Mouse (Mus musculus): ENCODE measurements at regions not wholly inside any gene's neighbourhood (a gene's known extent, or its start where the extent isn't known, plus 50 kb on each side); places are given as distances from the start of the nearest gene placed in this dataset.

GRCm38 (mm10) chr15:59728131-59728601 is 288.2 kb downstream of the 4933412E24Rik start:
- TF ChIP-seq USF1 (IDR thresholded peaks at IDR 0.05; ENCODE audit: low read depth, low read length), result no peak
- no peak for TF ChIP-seq ZMIZ1 (IDR thresholded peaks at IDR 0.05; ENCODE audit: low read depth, low read length)
- no peak for TF ChIP-seq MEF2A (IDR thresholded peaks at IDR 0.05; ENCODE audit: extremely low read depth, insufficient replicate concordance, low read depth, low read length, poor library complexity, severe bottlenecking)
- TF ChIP-seq CTCF (IDR thresholded peaks at IDR 0.05 in 2 of 3, conservative IDR thresholded peaks at IDR 0.05 in 1 of 3; ENCODE audit: control insufficient read depth in 1 of 3, insufficient read depth in 1 of 3, low read depth in 2 of 3, low read length in 3 of 3, poor library complexity in 1 of 3, severe bottlenecking in 1 of 3), result no peak
- TF ChIP-seq POLR2A (IDR thresholded peaks at IDR 0.05; ENCODE audit: control insufficient read depth in 1 of 2, insufficient read depth in 1 of 2, low read depth in 1 of 2, low read length in 2 of 2, poor library complexity in 1 of 2), result no peak
- TF ChIP-seq RAD21 (IDR thresholded peaks at IDR 0.05; ENCODE audit: low read depth, low read length), result no peak
- TF ChIP-seq POLR2AphosphoS2 (IDR thresholded peaks at IDR 0.05; ENCODE audit: low read length), result no peak
- no peak for TF ChIP-seq POLR2AphosphoS5 (IDR thresholded peaks at IDR 0.05; ENCODE audit: borderline replicate concordance, low read depth, low read length)
- no peak for TF ChIP-seq SIN3A (IDR thresholded peaks at IDR 0.05; ENCODE audit: low read length)
- TF ChIP-seq ZNF384 (IDR thresholded peaks at IDR 0.05; ENCODE audit: low read depth, low read length), result no peak
- TF ChIP-seq MYC (IDR thresholded peaks at IDR 0.05; ENCODE audit: low read depth, low read length), result no peak
- TF ChIP-seq NELFE (IDR thresholded peaks at IDR 0.05; ENCODE audit: low read depth, low read length), result no peak
- TF ChIP-seq BHLHE40 (IDR thresholded peaks at IDR 0.05; ENCODE audit: borderline replicate concordance, low read depth, low read length), result no peak
- TF ChIP-seq ETS1 (IDR thresholded peaks at IDR 0.05; ENCODE audit: low read depth, low read length), result no peak

Measured in MEL (cell line).